Mouse (Mus musculus): ENCODE data around the gene Rps4x. TPM values are rescaled to one million over a fixed set of nuclear protein-coding genes. Genes with fewer than 3 reads are reported as not detected.

The Rps4x gene
- polyA plus RNA-seq, 1 experiment from 2014 or later, result 719 TPM

DNA sequence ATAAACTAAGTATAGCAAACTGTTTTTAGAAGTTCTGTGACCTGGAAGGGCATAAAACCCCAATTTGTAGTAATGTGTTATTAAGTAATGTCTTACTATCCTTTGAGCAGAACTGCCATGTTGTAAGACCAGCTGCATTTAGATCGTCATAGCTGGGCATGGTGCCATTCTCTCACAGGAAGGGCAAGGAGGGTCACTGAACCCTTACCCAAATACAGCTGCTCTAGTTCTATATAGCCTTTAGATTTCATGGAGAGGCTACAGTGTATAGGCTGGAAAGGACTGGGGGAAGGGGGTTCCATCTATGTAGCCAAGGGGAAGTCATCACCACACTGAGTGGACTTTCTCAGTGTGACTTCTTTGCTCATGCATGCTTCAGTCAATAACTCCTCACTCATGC, 48.0 kb downstream of the Rps4x start:
- Histone ChIP-seq H3K36me3 (ENCODE audit: insufficient read depth, low read length) (peaks cover 16% of the 10 kb centered on the region), H3K4me1 (ENCODE audit: insufficient read depth, low read length) (no peaks in the 10 kb centered on the region), H3K4me3 (ENCODE audit: low read length) (no peak overlapping the region), H3K27me3 (ENCODE audit: insufficient read depth, low read length) (peaks cover 6% of the 10 kb centered on the region; the same call in 1 of the 2 replicates), H3K9me3 (ENCODE audit: low read length) (no peaks in the 10 kb centered on the region), H3K27ac (ENCODE audit: low read length) (no peak overlapping the region), H3K9ac (replicated peaks; ENCODE audit: low read length) (no peak overlapping the region), H3K4me2 (replicated peaks; ENCODE audit: low read depth, low read length) (no peak overlapping the region)
- 68% methylated on average over 1 of the region's 1 CpGs for WGBS
- no peak for ATAC-seq (ENCODE audit: low FRiP score, low TSS enrichment)

Other genes starting within 250 kb of the Rps4x start
- gene Rtl5, start 118.1 kb downstream of the Rps4x start, polyA plus RNA-seq (2015; fragmentation: Nextera tagmentation; extraction: Ambion mirVana), result 3.4 and 3.9 TPM in 2 replicates
- gene Pin4, start 69.9 kb downstream of the Rps4x start, polyA plus RNA-seq (2015; fragmentation: Nextera tagmentation; extraction: Ambion mirVana), result 56.7 and 65.1 TPM in 2 replicates
- 13.5 and 14.1 TPM in 2 replicates for gene Ercc6l, start 32.3 kb downstream of the Rps4x start, polyA plus RNA-seq (2015; fragmentation: Nextera tagmentation; extraction: Ambion mirVana)
- 142 and 163 TPM in 2 replicates for gene Cited1, start 62.8 kb upstream of the Rps4x start, polyA plus RNA-seq (2015; fragmentation: Nextera tagmentation; extraction: Ambion mirVana)

Measured in kidney, embryonic 16.5 days (tissue).